Mouse (Mus musculus) myocyte (in vitro differentiated cells): Measurements from ENCODE around the gene Ccng2. TPM values are rescaled to one million over a fixed set of nuclear protein-coding genes. Genes with fewer than 3 reads are reported as not detected.
A peak's percentile ranks its signal among the peaks of the same experiment; 100 is the strongest.

Experiments
- H3K27me3 ChIP-seq: one replicate; pipeline ENCODE4 v1.6.1; 2011; ENCODE audit not compliant: control insufficient read depth, insufficient read depth, insufficient read length
- H3K36me3 ChIP-seq: one replicate; pipeline ENCODE4 v1.6.1; 2011; ENCODE audit not compliant: control insufficient read depth, insufficient read depth
- H3K4me2 ChIP-seq: one replicate; pipeline ENCODE4 v1.6.1; 2011; ENCODE audit warnings: low read depth, control low read depth
- H3K4me3 ChIP-seq: one replicate; pipeline ENCODE4 v1.5.1; 2011; ENCODE audit warnings: mild to moderate bottlenecking, control low read depth, moderate library complexity
- H3K79me2 ChIP-seq: one replicate; pipeline ENCODE4 v1.6.1; 2011; ENCODE audit not compliant: control insufficient read depth, insufficient read depth
- H3ac ChIP-seq: one replicate; pipeline ENCODE4 v1.6.1; 2011; ENCODE audit not compliant: control insufficient read depth, insufficient read length
- CEBPB ChIP-seq: IDR thresholded peaks from 2 replicates; pipeline ENCODE4 v1.6.1; 2011; ENCODE audit warnings: mild to moderate bottlenecking, moderate library complexity; ENCODE audit not compliant: poor library complexity, insufficient read depth, severe bottlenecking
- E2F4 ChIP-seq: IDR thresholded peaks from one replicate; pipeline ENCODE4 v1.6.1; 2011; ENCODE audit warnings: mild to moderate bottlenecking, control low read depth, moderate library complexity; ENCODE audit not compliant: insufficient read depth
- MAX ChIP-seq: IDR thresholded peaks from one replicate; pipeline ENCODE4 v1.6.1; 2011; ENCODE audit warnings: low read depth, mild to moderate bottlenecking, control low read depth
- MYOD1 ChIP-seq, 3 experiments: IDR thresholded peaks; one replicate each; pipeline ENCODE4 v1.6.1; 2011; ENCODE audit warnings: control low read depth in 2 of 3, low read depth in 2 of 3, mild to moderate bottlenecking in 2 of 3, moderate library complexity in 1 of 3; ENCODE audit not compliant: insufficient read length in 2 of 3, control insufficient read depth in 1 of 3
- MYOG ChIP-seq, 3 experiments: IDR thresholded peaks; one replicate each; pipeline ENCODE4 v1.6.1; 2011; ENCODE audit warnings: control low read depth in 2 of 3, low read depth in 2 of 3, mild to moderate bottlenecking in 2 of 3; ENCODE audit not compliant: insufficient read length in 2 of 3, control insufficient read depth in 1 of 3, insufficient read depth in 1 of 3
- POLR2A ChIP-seq: IDR thresholded peaks from one replicate; pipeline ENCODE4 v1.6.1; 2011; ENCODE audit warnings: low read depth, mild to moderate bottlenecking, control low read depth, moderate library complexity; ENCODE audit not compliant: insufficient read length
- POLR2AphosphoS2 ChIP-seq: IDR thresholded peaks from one replicate; pipeline ENCODE4 v1.6.1; 2011; ENCODE audit warnings: low read depth, control low read depth; ENCODE audit not compliant: insufficient read length
- REST ChIP-seq: IDR thresholded peaks from one replicate; pipeline ENCODE4 v1.6.1; 2011; ENCODE audit warnings: mild to moderate bottlenecking, control low read depth, moderate library complexity; ENCODE audit not compliant: insufficient read depth, insufficient read length
- SRF ChIP-seq: IDR thresholded peaks from one replicate; pipeline ENCODE4 v1.6.1; 2011; ENCODE audit warnings: low read depth; ENCODE audit not compliant: control insufficient read depth, insufficient read length
- TCF12 ChIP-seq: IDR thresholded peaks from one replicate; pipeline ENCODE4 v1.6.1; 2011; ENCODE audit warnings: mild to moderate bottlenecking, control low read depth; ENCODE audit not compliant: poor library complexity, insufficient read depth, severe bottlenecking
- TCF3 ChIP-seq: IDR thresholded peaks from one replicate; pipeline ENCODE4 v1.6.1; 2011; ENCODE audit warnings: low read depth, control low read depth; ENCODE audit not compliant: insufficient read length
- USF1 ChIP-seq: IDR thresholded peaks from one replicate; pipeline ENCODE4 v1.6.1; 2011; ENCODE audit warnings: low read depth, mild to moderate bottlenecking, control low read depth, moderate library complexity
- polyA plus RNA-seq: library from polyadenylated mRNA; unstranded; fragments of >200 nt; fragmentation: generic; extraction: Trizol; gene quantifications from one replicate; pipeline ENCODE4 v1.2.1, GENCODE M21; 2012; ENCODE audit warnings: missing spikeins

The Ccng2 gene
- polyA plus RNA-seq, 1 experiment = 22.9 TPM

DNA sequence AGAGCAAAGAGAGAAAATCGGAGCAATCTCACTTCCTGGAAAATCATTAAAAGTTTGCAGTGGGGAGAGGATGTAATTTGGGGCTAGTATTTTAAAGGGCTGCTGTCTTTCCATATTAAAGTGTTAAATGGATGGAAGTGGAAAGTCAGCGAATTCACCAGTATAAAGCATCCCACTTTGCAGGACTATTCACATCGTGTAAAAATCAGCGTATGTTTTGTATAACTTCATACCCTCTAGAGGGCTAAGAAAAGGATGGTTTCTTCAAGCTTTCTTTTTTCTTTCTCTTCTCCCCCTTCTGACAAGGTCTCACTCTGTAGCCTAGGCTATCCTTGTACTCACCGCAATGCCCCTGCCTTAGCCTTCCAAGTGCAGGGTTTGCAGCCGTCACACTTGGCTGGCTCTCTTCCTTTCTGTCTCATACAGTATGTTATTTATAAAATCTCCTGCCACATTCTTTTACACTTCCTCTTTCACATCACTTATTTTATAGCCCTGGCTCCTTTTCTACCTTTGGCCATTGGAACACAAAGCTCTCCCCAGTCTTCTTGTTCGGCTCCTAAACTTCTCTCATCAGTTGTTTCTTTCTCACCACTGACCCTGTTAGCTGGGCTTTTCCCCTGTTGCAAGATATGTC lies 1.8 kb upstream of the Ccng2 start:
- H3K79me2 ChIP-seq = peaks cover 16% of the 10 kb centered on the region
- H3K4me3 ChIP-seq = peak overlapping the region; percentile 95
- H3K36me3 ChIP-seq = peaks cover 5% of the 10 kb centered on the region
- TF ChIP-seq MYOD1 (IDR thresholded peaks at IDR 0.05; ENCODE audit: control insufficient read depth in 1 of 3, insufficient read length in 2 of 3, low read depth in 2 of 3) (no peak), REST (no peak), TCF3 (no peak), MAX (no peak)
- H3K27me3 ChIP-seq = no peaks in the 10 kb centered on the region
- H3ac ChIP-seq = no peak overlapping the region
- H3K4me2 ChIP-seq = peak overlapping the region; percentile 99

DNA sequence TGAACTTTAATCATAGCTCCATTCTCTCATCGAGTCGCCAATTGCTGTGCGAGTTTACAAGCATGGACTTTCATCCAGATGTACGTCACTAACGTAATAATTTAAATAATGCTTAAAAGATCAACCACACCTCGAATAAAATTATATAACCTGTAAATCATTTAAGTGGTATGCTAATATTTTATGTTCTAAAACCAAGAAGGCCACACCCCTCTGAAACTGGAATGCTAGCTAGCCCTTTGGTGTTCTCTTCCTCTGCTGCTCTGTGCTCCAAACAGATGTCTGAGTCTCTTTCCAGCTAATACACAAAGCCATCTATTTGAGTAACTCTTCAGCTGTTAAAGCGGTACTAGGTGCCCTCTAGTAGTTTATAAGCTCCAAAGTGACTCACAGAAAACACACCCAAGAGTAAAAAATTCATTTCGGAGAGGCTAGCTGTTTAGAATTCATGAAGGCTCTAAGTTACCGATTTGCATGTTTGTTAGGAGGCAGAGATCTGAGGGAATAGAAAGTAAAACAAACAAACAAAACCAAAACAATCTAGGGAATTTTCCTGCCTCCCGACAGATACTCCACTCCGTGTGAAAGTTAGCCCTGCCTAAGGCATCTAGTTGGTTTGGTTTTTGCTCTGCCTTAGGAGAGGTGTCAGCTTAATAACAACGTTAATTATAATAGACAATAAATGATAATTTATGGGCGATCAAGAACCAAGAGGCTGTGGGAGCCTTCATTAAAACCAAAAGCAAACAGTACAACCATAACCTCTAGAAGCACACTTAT lies 1.1 kb upstream of the Ccng2 start:
- H3K27me3 ChIP-seq = no peaks in the 10 kb centered on the region
- TF ChIP-seq MYOG (IDR thresholded peaks at IDR 0.05; ENCODE audit: control insufficient read depth in 1 of 3, insufficient read depth in 1 of 3, insufficient read length in 2 of 3, low read depth in 2 of 3) = peak in 1 of 3 experiments; percentile 67
- TF ChIP-seq REST = no peak
- H3K36me3 ChIP-seq = peaks cover 6% of the 10 kb centered on the region
- peaks cover 16% of the 10 kb centered on the region for H3K79me2 ChIP-seq
- H3ac ChIP-seq = no peak overlapping the region
- H3K4me2 ChIP-seq = peak overlapping the region; percentile 99
- H3K4me3 ChIP-seq = peak overlapping the region; percentile 95

DNA sequence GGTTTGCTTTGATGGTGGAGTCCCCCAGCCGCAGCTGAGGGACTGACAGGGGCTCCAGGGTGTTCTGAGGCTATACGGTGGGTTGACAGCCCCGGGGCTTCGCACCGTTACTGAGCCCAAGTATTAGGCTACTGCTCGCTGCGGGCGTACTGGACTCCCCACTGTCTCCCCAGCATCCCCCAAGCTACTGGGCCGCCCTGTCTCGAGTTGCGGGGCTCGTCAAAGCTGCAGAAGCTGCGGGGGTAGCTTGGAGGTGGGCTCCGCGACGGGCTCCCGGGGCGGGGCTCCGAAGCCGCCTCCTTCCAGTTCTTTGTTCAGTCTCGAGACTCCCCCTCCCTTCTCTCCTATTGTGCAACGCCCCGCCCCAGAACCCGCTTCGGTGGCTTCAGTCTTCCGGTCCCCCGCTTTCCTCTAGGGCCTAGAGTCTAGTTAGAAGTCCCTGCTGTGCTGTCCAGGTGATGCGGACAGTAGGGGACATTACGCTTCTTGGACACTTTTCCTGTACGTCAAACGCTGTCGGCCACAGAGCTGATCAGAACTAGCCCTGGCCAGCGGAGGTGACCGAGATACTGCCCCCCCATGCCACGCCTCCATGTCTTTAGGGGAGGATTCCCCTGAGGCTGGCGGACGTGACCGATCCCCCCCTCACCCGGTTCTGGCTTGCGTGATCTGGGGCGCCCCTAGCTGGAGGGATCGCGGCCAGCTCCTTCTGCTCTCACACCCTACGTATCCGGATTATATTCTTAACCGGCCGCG lies 972 bp downstream of the Ccng2 start:
- Histone ChIP-seq H3K79me2 (peaks cover 16% of the 10 kb centered on the region), H3K36me3 (peaks cover 25% of the 10 kb centered on the region), H3ac (peak overlapping the region; percentile 65), H3K27me3 (no peaks in the 10 kb centered on the region), H3K4me3 (peak overlapping the region; percentile 95), H3K4me2 (peak overlapping the region; percentile 92)
- peak; percentile 89 for TF ChIP-seq CEBPB
- peak; percentile 48 for TF ChIP-seq POLR2A
- TF ChIP-seq TCF12 = no peak
- TF ChIP-seq USF1 = no peak
- peak; percentile 60 for TF ChIP-seq POLR2AphosphoS2

DNA sequence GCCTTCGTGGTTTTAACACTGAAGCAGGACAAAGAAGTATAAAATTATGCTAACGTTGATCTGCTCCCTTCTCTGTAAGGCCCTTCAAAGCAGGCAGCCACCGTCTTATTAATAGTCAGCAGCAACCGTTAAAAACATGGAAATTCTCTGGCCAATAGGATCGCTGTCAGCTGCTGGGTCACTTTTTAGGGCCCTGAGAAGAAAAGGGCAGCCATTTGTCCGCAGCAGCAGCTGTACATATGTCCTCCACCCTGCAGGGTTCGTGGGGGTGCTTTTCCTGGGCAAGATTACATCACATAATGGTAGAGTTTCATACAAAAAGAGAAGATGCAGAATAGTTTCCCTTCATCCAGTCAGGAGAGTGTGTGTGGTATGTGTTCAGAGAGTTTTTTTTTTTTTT lies 3.0 kb downstream of the Ccng2 start:
- no peaks in the 10 kb centered on the region for H3K27me3 ChIP-seq
- H3K4me2 ChIP-seq = peak overlapping the region; percentile 92
- no peak overlapping the region for H3ac ChIP-seq
- peak overlapping the region; percentile 95 for H3K4me3 ChIP-seq
- no peak for TF ChIP-seq TCF3
- no peak for TF ChIP-seq E2F4
- TF ChIP-seq REST = no peak
- no peak for TF ChIP-seq POLR2AphosphoS2
- TF ChIP-seq MYOD1 (IDR thresholded peaks at IDR 0.05; ENCODE audit: control insufficient read depth in 1 of 3, insufficient read length in 2 of 3, low read depth in 2 of 3) = peak in 2 of 3 experiments; percentile 21 to 62
- TF ChIP-seq TCF12 = no peak
- no peak for TF ChIP-seq MAX
- TF ChIP-seq USF1 = no peak
- TF ChIP-seq SRF = no peak
- peak in 1 of 3 experiments; percentile 39 for TF ChIP-seq MYOG (IDR thresholded peaks at IDR 0.05; ENCODE audit: control insufficient read depth in 1 of 3, insufficient read depth in 1 of 3, insufficient read length in 2 of 3, low read depth in 2 of 3)
- peaks cover 45% of the 10 kb centered on the region for H3K36me3 ChIP-seq
- peaks cover 16% of the 10 kb centered on the region for H3K79me2 ChIP-seq

DNA sequence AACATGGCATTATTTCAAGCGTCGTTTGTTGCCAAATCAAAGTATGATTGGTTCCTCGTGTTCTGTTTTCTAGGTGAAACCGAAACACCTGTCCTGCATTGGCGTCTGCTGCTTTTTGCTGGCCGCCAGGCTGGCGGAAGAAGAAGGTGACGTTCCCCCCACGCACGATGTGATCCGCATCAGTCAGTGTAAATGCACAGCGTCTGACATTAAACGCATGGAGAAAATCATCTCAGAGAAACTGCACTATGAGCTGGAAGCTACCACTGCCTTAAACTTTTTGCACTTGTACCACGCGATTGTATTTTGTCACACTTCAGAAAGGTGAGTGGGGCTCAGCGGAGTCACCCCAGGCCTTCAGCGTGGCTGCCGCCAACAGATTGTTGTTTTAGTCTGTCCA lies 3.7 kb downstream of the Ccng2 start:
- Histone ChIP-seq H3K79me2 (peaks cover 16% of the 10 kb centered on the region), H3K4me2 (peak overlapping the region; percentile 4), H3K4me3 (no peak overlapping the region), H3K36me3 (peaks cover 51% of the 10 kb centered on the region), H3K27me3 (no peaks in the 10 kb centered on the region), H3ac (no peak overlapping the region)
- TF ChIP-seq E2F4 (no peak), POLR2A (no peak), TCF3 (no peak), POLR2AphosphoS2 (no peak)
